Comparison of ENCODE assay signal across 12 mouse cellular contexts in the genomic region with DNA sequence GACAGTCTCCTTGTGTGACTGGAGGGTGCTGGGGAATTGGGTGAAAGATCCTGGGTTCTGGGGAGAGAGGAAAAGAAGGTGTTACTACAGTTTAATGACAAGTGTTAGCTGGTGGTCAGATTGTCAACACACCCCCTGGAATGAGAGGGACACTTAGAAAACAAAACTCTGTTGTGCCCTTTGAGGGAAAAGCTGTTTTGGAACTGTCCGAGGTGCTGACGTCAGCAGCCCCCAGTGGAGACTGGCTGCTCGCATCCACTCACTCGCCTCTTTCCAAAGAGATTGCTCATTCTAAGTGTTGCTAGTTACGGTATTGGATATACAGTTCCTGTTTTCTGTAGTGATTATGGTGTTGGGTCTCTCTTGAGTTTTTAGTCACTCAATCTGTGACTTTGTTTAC.
DNase-seq lines count a peak whose midpoint lies in the region; TF ChIP-seq lines count a peak whose summit lies in the region.
"Had no signal": no experiment of that assay in that cellular context is flagged by ENCODE, and none has a peak within 500 bp of the region (broad histone marks: within the 10 kb centered on the region; RNA-seq: fewer than 3 reads in every experiment).

No protein-coding gene starts in this region.

- no peaks in the 10 kb centered on the region for H3K36me3 ChIP-seq in limb, embryonic 10.5 days
- H3K36me3 ChIP-seq: intestine, embryonic 15.5 days had no signal

- H3K4me3 ChIP-seq in limb, embryonic 10.5 days = no peak overlapping the region
- H3K4me3 ChIP-seq in gastrocnemius, adult 2 months = no peak overlapping the region
- H3K4me3 ChIP-seq: erythroblast, embryonic 14.5 days; intestine, embryonic 15.5 days had no signal

- TF ChIP-seq CTCF in gastrocnemius, adult 2 months (IDR thresholded peaks at IDR 0.05) = no peak

- peaks cover 5% of the 10 kb centered on the region for H3K4me1 ChIP-seq in limb, embryonic 10.5 days
- H3K4me1 ChIP-seq: intestine, embryonic 15.5 days had no signal

- no peaks in the 10 kb centered on the region for H3K9me3 ChIP-seq in limb, embryonic 10.5 days (replicated peaks)
- H3K9me3 ChIP-seq: intestine, embryonic 15.5 days had no signal

- intact Hi-C loops in gastrocnemius, adult 2 months (cut with DNase I) = no loop called here

- no peak overlapping the region for H3K27ac ChIP-seq in limb, embryonic 10.5 days
- H3K27ac ChIP-seq in gastrocnemius, adult 2 months = no peak overlapping the region
- H3K27ac ChIP-seq: intestine, embryonic 15.5 days; liver, embryonic 14.5 days had no signal

- 30% methylated on average over 5 of the region's 5 CpGs for WGBS in limb, embryonic 10.5 days

- H3K27me3 ChIP-seq in limb, embryonic 10.5 days (ENCODE audit: low read depth, poor library complexity, severe bottlenecking) = no peaks in the 10 kb centered on the region
- H3K27me3 ChIP-seq: intestine, embryonic 15.5 days had no signal

- peak; percentile 74 to 76 for DNase-seq in kidney, postnatal 4 days
- DNase-seq in kidney, adult 11 months = no peak
- DNase-seq in ES-CJ7 (ENCODE audit: low read depth, low spot score) = peak; percentile 48
- peak; percentile 56 for DNase-seq in ZHBTc4 (ENCODE audit: low read depth, low spot score)
- peak; percentile 69 for DNase-seq in limb, embryonic 10.5 days (ENCODE audit: low spot score)
- DNase-seq in gastrocnemius, adult 2 months = no peak
- no peak for DNase-seq in frontal cortex, postnatal 25 days (ENCODE audit: low spot score in 2 of 2)
- DNase-seq: cerebellum, adult 9-11 months; right cerebral cortex, postnatal 25 days had no signal

Comparison
In these comparisons a context has a peak if more than half of its experiments do, and no peak if none do; other contexts are left out.
1. DNase-seq: peak in kidney, postnatal 4 days (2 of 2), ES-CJ7 (single experiment), ZHBTc4 (single experiment) and limb, embryonic 10.5 days (single experiment); none in kidney, adult 11 months (single experiment), gastrocnemius, adult 2 months (single experiment) and frontal cortex, postnatal 25 days (0 of 2).